Mouse (Mus musculus): ENCODE data around the gene Dennd6a. TPM values are rescaled to one million over a fixed set of nuclear protein-coding genes. Genes with fewer than 3 reads are reported as not detected.

Dennd6a gene
- total RNA-seq, 2 experiments from 2014 or later: 31.8 to 36.1 TPM

DNA sequence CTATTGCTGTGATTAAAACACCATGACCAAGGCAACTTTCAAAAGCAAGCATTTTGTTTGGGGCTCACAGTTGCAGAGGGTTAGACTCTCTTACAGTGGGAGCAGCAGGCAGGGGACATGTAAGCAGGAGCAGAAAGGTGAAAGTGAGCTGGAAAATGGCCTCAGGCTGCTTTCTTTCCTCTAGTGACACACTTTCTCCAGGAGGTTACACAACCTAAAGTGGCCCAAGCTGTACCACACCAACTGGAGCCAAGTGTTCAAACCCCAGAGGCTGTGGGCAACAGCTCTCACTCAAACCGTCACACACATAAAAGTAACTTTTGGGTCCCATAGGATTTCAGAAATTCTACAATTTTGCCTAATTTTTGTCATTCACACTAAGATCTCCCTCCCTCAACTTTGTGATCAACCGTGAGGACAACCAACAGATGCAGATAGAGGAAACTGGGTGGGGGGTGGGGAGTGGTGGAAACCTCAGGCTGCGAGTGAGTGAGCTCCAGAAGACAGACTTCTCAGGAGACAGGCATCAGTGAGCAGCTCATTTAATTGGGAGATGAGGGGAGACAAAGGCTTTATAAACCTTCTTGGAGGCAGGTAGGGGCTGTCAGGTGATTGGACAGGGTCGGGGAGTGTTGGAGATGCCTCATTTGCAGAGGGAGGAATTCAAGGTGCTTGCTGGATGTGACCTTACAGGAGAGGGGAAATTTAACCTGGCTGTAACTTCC lies 1.5 kb upstream of the Dennd6a start:
- DNase-seq: peak; percentile 20

- no peak for DNase-seq
Measured at GRCm38 (mm10) chr14:26576255-26576780, 2.7 kb downstream of the Dennd6a start.

DNA sequence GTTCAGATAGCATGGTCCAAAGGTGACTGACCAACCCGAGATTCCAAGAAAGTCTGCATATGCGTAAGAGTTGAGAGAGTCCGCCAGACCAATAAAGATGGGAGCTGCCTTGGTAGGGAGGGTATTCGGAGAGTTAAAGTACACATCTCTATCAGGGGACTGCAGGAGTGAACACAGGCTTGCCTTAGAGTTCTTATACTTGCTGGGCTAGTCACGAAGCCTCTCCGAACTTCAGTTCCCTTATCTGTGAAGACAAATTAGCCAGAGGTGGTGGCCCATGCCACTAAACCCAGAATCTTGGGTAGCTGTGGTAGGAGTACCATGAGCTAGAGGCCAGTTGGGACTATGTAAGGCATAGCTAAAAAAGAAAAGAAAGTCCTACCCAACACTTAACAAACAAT lies 5.1 kb downstream of the Dennd6a start:
- no peak for DNase-seq

DNA sequence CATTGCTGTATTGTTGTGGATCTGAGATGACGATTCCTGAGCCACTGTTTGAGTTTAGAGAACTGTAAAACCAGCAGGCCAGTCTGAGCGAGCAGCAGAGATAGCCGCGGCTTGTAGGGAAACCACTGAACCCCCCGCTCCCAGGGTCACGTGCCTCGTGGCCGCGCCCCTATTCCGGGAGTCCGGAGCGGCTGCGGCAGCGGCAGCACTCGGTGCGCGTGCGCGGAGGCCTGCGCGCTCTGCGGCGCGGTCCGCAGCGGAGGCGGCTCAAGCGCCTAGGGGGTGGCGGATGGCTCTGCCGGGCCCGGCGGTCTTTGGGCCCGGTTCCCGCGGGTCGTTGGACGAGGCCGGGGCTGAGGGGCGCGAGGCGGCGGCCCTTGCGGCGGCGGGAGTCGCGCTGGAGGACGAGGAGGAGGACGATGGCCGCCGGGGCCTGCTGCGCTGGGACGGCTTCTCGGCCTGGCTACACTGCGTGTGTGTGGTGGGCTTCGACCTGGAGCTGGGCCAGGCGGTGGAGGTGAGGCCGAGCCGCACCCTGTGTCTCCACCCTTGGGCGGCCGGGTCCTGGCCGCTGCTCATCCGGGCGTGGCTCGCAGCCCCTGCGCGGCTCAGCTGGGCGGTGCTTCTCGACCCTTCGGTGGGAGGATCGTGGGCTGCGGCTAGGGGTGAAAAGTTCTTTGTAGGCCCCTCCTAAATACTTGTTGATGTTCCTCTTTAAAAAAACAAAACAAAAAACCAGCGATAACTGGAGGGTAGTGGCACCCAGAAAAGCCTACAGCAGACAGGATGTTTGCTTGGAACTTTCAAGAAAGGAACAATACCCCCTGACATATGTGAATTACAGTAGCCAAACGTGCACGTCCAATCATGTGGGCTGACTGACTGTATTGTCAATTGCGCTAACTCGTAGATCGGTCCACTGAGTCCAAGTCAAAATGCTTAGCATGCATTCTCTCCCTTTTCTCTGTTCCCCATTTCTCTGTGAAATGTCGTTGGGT lies 6.0 kb downstream of the Dennd6a start:
- DNase-seq: peak; percentile 94

DNA sequence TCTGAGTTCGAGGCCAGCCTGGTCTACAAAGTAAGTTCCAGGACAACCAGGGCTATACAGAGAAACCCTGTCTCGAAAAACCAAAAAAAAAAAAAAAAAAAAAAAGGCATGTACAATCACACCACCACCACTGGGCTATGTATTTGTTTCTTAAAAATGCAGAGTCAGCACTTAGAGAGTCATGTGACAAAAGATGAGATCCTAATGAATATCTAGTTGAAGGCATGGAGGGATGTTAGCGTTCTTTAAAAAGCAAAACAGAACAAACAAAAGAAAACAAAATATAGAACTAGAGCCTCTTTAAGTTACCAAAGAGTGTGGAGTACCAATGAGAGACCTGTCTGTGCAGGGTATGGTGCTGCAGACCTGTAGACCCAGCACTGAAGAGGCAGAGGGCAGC lies 10.0 kb downstream of the Dennd6a start:
- DNase-seq: no peak

DNA sequence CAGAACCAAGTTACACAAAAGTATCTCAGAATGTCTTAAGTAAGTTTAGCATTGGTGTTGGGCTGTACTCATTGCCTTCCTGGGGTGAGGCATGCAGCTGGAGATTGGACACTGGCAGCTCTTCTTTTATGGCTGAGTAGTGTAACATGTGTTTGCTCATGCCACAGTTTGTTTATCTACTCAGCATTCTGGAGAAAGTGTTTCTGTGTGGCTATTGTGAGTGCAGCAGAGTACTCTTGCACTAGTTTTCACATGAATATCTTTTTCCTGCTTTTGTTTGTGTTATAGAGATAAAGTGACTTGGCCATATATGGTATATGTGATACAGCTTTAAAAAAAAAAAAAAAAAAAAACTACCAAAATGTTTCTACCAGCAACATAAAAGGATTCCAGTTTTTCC lies 13.5 kb downstream of the Dennd6a start:
- no peak for DNase-seq

DNA sequence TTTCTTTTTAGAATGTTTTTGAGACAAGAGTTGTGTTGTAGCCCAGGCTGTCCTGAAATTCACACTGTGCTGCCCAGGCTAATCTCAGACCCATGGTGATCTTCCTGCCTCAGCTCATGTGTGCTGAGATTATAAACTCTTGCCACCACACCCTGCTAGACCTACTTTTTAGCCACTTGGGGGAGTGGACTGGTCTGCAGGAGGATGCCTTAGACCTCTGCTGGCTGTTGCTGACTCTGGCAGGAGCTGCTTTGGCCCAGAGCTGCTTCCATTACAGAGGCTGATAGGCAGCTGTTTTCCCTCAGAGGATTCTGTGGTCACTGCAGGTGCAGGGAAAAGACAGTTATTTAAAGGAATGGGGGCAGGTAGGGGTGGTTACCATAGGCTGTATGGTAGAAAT lies 17.7 kb downstream of the Dennd6a start:
- no peak for DNase-seq

DNA sequence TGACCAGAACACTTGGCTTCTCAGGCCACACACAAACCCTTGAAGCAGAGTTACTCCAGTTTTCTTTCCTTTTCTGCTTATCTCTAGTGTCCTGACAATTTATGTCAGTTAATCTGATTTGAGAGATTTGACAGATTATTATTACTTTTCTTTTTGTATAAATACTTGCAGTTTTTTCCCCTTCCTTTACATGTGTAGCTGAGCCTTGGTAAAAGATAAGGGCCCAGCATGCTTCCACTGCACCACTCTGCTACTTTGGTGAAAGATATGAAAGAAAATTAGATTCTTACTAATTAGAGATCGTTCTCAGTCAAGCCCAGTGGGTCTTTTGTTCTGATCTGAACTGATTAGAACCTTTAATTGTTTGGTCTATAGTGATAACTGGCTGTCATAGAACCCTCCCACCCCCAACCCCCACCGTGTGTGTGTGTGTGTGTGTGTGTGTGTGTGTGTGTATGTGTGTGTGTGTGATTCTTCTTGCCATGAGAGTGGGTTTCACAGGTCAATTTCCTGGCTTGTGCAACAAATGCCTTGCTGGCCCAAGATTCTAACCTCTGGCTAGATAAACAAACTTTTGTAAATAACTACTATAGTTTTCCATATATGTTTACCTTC lies 19.7 kb downstream of the Dennd6a start:
- no peak for DNase-seq

- no peak for DNase-seq
Measured at GRCm38 (mm10) chr14:26595167-26595566, 21.5 kb downstream of the Dennd6a start.

DNA sequence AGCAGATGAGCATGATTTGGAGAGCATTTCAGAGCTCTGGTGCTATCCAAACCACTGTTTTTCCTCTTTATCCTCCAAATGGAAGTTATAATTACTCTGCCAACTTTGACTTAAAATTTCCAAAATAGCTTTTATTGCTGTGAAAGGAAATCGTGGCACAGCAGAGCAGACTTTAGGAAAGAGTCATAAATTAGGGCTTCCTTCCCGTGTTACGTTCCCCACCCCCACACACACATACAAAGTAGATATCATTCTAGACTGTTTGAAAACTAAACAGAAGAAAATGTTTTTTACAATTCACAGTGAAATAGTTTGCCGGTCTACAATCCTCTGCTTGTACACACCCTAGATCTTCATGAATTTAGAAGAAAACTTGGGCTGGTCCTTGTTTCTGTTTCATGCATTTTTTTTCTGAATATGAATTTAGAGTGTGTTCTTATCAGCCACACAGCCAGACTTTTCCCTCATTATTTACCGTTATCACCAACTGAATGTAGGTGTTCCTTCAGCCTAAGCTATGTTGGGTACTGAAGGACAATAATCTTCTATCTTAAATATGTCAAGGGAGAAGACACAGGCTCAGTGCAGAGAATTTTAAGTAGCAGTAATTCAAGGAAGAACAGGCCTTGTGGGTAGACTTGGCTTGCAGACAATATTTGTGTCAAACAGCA lies 22.2 kb downstream of the Dennd6a start:
- no peak for DNase-seq

DNA sequence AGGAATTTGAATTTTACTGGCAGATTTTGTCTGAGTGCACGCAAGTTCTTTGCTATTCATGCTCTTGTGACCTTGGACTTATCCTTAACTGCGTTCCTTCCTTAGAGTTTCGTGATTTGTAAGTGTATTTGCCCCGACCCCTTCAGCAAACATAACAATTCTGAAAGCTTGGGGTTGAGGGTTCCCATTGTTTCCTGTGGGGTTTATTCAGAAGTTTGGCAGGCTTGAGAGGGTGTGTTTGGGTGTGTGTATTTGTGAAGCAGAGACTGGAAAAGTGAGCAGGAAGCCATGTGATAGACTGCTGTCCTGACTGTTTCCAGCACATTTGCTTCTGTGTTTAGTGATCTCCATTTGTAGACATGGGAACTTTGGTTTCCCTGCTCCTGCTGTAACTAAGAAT lies 31.7 kb downstream of the Dennd6a start:
- DNase-seq: no peak

DNA sequence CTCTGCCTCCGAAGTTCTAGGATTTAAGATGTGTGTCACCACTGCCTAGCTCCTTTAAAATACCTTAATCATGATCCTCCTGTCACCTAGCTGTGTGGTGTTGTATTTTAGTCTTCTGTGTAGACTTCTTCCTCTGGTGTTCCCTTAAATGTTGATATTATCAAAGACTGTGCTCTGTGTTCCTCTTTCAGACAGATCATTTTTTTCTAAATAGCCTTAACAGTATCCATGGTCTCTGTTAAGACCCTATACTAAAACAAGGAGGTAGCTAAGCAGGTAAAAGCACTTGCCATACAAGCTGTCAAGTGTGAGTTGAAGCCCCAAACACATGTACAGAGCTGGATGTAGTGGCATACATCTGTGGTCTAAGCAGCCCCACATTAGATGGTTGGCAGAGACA lies 36.0 kb downstream of the Dennd6a start:
- DNase-seq: no peak

DNA sequence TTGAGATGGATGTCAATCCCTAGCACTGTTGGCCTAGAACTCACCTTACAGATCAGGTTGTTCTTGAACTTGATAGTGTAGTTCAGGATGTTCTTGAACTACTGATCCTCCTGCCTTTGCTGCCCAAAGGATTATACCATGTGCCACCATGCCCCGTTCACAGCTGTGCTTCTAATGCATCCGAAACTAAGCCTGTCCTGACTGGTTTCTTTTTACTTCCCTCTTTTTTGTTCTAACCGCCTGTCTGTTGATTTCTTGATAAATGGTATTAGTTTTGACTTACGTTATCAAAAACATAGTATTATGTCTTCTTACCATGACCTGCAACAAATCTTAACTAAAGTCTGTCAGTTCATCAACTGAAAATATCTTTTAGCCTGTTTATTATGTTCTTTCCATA lies 37.0 kb downstream of the Dennd6a start:
- no peak for DNase-seq

DNA sequence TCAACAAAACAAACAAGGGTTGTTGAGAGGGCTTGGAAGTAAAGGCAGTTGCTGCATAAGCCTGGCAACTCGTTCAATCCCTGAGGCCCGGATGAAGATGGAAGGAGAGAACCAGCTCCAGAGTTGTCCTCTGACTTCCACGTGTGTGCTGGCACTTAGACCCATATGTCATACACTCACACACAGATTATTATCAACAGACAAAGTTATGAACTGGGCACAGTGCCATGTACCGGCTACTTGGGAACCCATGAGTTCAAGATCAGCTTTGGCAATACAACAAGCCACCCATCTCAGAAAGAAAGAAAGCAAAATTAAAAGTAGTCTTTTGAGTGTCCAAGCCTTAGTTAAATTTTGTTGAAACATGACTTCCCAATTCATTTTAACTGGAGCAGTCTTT lies 51.6 kb downstream of the Dennd6a start:
- no peak for DNase-seq

GRCm38 (mm10) chr14:26626605-26627140 lies 53.0 kb downstream of the Dennd6a start:
- DNase-seq: no peak

- peak; percentile 59 for DNase-seq
Measured at GRCm38 (mm10) chr14:26637025-26637850, 63.6 kb downstream of the Dennd6a start.

- DNase-seq: peak; percentile 99
Measured at GRCm38 (mm10) chr14:26637851-26638707, 64.4 kb downstream of the Dennd6a start, which contains the start of gene Arf4. Gene Arf4, plus strand, starts transcription at chr14:26638074.

- DNase-seq: peak; percentile 71
Measured at GRCm38 (mm10) chr14:26638708-26639084, 65.0 kb downstream of the Dennd6a start.

DNA sequence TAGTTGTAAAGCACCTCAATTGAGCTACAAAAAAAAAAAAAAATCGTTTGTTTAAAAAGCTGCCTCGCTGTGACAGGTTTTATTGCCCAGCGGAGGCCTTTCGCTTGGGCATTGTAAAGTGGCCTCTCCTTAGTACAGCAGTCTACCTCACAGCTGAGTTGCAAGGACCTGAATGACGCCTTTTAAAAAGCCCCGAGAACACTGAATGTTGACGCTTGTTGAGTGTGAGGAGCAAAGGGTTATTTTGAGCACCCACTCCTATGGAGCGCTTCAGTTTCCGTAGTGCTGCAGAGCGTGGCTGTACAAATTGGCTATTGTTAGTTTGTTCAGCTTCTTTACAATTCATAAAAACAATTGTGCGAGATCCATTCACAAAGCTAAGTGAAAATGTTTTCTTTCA lies 65.6 kb downstream of the Dennd6a start:
- DNase-seq: no peak

- no peak for DNase-seq
Measured at GRCm38 (mm10) chr14:26639961-26640360, 66.3 kb downstream of the Dennd6a start.
